Mouse (Mus musculus): Measurements from ENCODE around the gene Atp8a1. TPM values are rescaled to one million over a fixed set of nuclear protein-coding genes. Genes with fewer than 3 reads are reported as not detected.

Gene Atp8a1
- polyA plus RNA-seq, 1 experiment = 2.4 TPM

DNA sequence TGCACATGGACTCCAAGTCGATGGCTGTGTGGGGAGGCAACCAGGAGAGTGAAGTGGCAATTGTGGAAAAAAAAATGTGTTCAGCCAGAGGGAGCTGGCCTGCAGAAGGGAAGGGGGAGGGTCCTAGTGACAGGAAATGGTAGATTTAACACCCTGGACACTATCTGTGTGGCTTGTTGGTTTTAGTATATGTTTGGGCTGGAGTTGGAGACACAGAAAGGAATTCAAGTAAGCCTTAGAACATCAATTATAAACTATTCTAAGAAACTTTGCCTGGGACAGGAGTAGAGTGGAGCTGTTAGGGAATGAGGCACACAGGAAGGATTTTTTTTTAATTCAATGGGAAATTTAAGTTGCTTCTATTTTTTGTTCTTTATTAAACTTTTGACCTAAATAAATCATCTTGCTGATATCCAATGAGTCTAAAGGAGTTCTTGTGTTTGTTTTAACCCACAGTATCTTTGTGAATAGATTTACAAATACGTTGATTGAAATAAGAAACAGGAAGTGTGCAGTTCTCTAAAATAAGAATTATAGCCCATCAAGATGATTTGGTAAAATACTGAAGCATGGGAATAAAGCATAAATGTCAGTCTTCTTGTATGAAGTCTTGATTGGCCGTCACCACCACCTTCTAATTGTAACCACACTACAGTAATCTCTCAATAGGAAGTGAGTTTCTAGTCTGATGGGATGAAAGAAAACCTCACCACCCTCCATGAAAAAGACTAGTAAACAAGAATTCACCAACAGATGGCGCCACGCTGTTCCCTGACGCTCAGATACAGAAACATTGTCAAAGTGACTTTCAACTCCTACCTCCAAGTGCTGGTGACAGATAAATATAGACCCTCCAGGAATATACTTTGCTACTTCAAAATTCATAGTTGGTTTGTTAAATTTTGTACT lies 267.3 kb downstream of the Atp8a1 start:
- TF ChIP-seq CTCF (IDR thresholded peaks at IDR 0.05; ENCODE audit: control insufficient read depth, insufficient read depth, insufficient replicate concordance, low read depth, low read length) = no peak
- H3K27me3 ChIP-seq (ENCODE audit: control insufficient read depth, insufficient read depth, low read length) = no peaks in the 10 kb centered on the region
- H3K4me3 ChIP-seq (ENCODE audit: control insufficient read depth, low read depth, low read length) = no peak overlapping the region

GRCm38 (mm10) chr5:67575705-67576104 lies 271.5 kb downstream of the Atp8a1 start:
- H3K4me3 ChIP-seq (ENCODE audit: control insufficient read depth, low read depth, low read length) = no peak overlapping the region
- no peak for TF ChIP-seq CTCF (IDR thresholded peaks at IDR 0.05; ENCODE audit: control insufficient read depth, insufficient read depth, insufficient replicate concordance, low read depth, low read length)
- TF ChIP-seq POLR2A (IDR thresholded peaks at IDR 0.05; ENCODE audit: control insufficient read depth, low read depth, low read length) = no peak
- no peaks in the 10 kb centered on the region for H3K4me1 ChIP-seq (ENCODE audit: control insufficient read depth, insufficient read depth, low read length)
- H3K27ac ChIP-seq (ENCODE audit: control insufficient read depth, insufficient read depth, low read depth, low read length) = no peak overlapping the region
- H3K27me3 ChIP-seq (ENCODE audit: control insufficient read depth, insufficient read depth, low read length) = no peaks in the 10 kb centered on the region
- H3K36me3 ChIP-seq (ENCODE audit: control insufficient read depth, insufficient read depth, low read length) = no peaks in the 10 kb centered on the region

More for the DNA sequence above, 267.3 kb downstream of the Atp8a1 start:
- Histone ChIP-seq H3K36me3 (ENCODE audit: control insufficient read depth, insufficient read depth, low read length) (no peaks in the 10 kb centered on the region), H3K27ac (ENCODE audit: control insufficient read depth, insufficient read depth, low read depth, low read length) (no peak overlapping the region), H3K4me1 (ENCODE audit: control insufficient read depth, insufficient read depth, low read length) (no peaks in the 10 kb centered on the region)

- no peaks in the 10 kb centered on the region for H3K36me3 ChIP-seq (ENCODE audit: control insufficient read depth, insufficient read depth, low read length)
- no peak overlapping the region for H3K4me3 ChIP-seq (ENCODE audit: control insufficient read depth, low read depth, low read length)
- H3K4me1 ChIP-seq (ENCODE audit: control insufficient read depth, insufficient read depth, low read length) = no peaks in the 10 kb centered on the region
- no peak for TF ChIP-seq POLR2A (IDR thresholded peaks at IDR 0.05; ENCODE audit: control insufficient read depth, low read depth, low read length)
- TF ChIP-seq CTCF (IDR thresholded peaks at IDR 0.05; ENCODE audit: control insufficient read depth, insufficient read depth, insufficient replicate concordance, low read depth, low read length) = no peak
- no peaks in the 10 kb centered on the region for H3K27me3 ChIP-seq (ENCODE audit: control insufficient read depth, insufficient read depth, low read length)
- no peak overlapping the region for H3K27ac ChIP-seq (ENCODE audit: control insufficient read depth, insufficient read depth, low read depth, low read length)
Measured at GRCm38 (mm10) chr5:67574039-67574438, 273.2 kb downstream of the Atp8a1 start.

- Histone ChIP-seq H3K4me3 (ENCODE audit: control insufficient read depth, low read depth, low read length) (no peak overlapping the region), H3K27me3 (ENCODE audit: control insufficient read depth, insufficient read depth, low read length) (no peaks in the 10 kb centered on the region), H3K36me3 (ENCODE audit: control insufficient read depth, insufficient read depth, low read length) (no peaks in the 10 kb centered on the region), H3K4me1 (ENCODE audit: control insufficient read depth, insufficient read depth, low read length) (no peaks in the 10 kb centered on the region), H3K27ac (ENCODE audit: control insufficient read depth, insufficient read depth, low read depth, low read length) (no peak overlapping the region)
- no peak for TF ChIP-seq POLR2A (IDR thresholded peaks at IDR 0.05; ENCODE audit: control insufficient read depth, low read depth, low read length)
- TF ChIP-seq CTCF (IDR thresholded peaks at IDR 0.05; ENCODE audit: control insufficient read depth, insufficient read depth, insufficient replicate concordance, low read depth, low read length) = no peak
Measured at GRCm38 (mm10) chr5:67572552-67573155, 274.6 kb downstream of the Atp8a1 start.

Other genes starting within 250 kb of the Atp8a1 start
- gene Shisa3, start 239.6 kb downstream of the Atp8a1 start, polyA plus RNA-seq (2012; rRNA removed) = 22.4 and 23.8 TPM in 2 replicates
- gene Gm5108, start 94.2 kb upstream of the Atp8a1 start, polyA plus RNA-seq (2012; rRNA removed) = 3.0 and 3.4 TPM in 2 replicates
- gene Gm21905, start 99.0 kb upstream of the Atp8a1 start, polyA plus RNA-seq (2012; rRNA removed) = not detected in 2 replicates
- not detected in 2 replicates for gene Grxcr1, start 184.4 kb upstream of the Atp8a1 start, polyA plus RNA-seq (2012; rRNA removed)